Mouse (Mus musculus) forebrain, embryonic 14.5 days (tissue): ENCODE results near the gene Exo1. TPM values are rescaled to one million over a fixed set of nuclear protein-coding genes. Genes with fewer than 3 reads are reported as not detected.

Experiments
- ATAC-seq: fragments of 200-750 bp; cut with Nextera tagmentation; 2 replicates; pipeline ENCODE4 v1.8.0; 2017; ENCODE audit warnings: mild to moderate bottlenecking, moderate library complexity
- DNase-seq: peaks from one replicate; pipeline ENCODE4 v3.0.0-alpha.2; 2015; ENCODE audit warnings: low spot score
- H3K27ac ChIP-seq: fragments of 300-500 bp; sonication (generic); 2 replicates; pipeline ENCODE4 v1.5.1; 2014; ENCODE audit warnings: low read depth, mild to moderate bottlenecking, control low read depth, low read length, moderate library complexity
- H3K27me3 ChIP-seq: fragments of 300-500 bp; sonication (generic); replicated peaks from 2 replicates; pipeline ENCODE4 v1.6.1; 2014; ENCODE audit warnings: low read length, control low read depth, mixed read lengths; ENCODE audit not compliant: control insufficient read depth, insufficient read depth
- H3K36me3 ChIP-seq: fragments of 300-500 bp; sonication (generic); 2 replicates; pipeline ENCODE4 v1.6.1; 2014; ENCODE audit warnings: low read length, control low read depth; ENCODE audit not compliant: control insufficient read depth, insufficient read depth
- H3K4me1 ChIP-seq: fragments of 300-500 bp; sonication (generic); 2 replicates; pipeline ENCODE4 v1.6.1; 2014; ENCODE audit warnings: antibody characterized with exemption, low read length, control low read depth; ENCODE audit not compliant: control insufficient read depth, insufficient read depth
- H3K4me2 ChIP-seq: fragments of 300-500 bp; sonication (generic); 2 replicates; pipeline ENCODE4 v1.6.1; 2014; ENCODE audit warnings: mild to moderate bottlenecking, control low read depth, low read length
- H3K4me3 ChIP-seq: fragments of 300-500 bp; sonication (generic); 2 replicates; pipeline ENCODE4 v1.5.1; 2014; ENCODE audit warnings: low read depth, low read length, control low read depth
- H3K9ac ChIP-seq: fragments of 300-500 bp; sonication (generic); 2 replicates; pipeline ENCODE4 v1.6.1; 2014; ENCODE audit warnings: mild to moderate bottlenecking, low read length, control low read depth, moderate library complexity
- H3K9me3 ChIP-seq: fragments of 300-500 bp; sonication (generic); replicated peaks from 2 replicates; pipeline ENCODE4 v1.6.1; 2016; ENCODE audit warnings: low read length, control low read depth, mixed read lengths; ENCODE audit not compliant: control insufficient read depth
- WGBS: fragments of 180-500 bp; shearing (Covaris S2); extraction: QIAGEN DNeasy Blood & Tissue Kit; methylation state at CpG from one replicate; pipeline ENCODE4 v1.1.7; 2014; 5-methylcytosine and 5-hydroxymethylcytosine counted together
- polyA plus RNA-seq: library from polyadenylated mRNA; unstranded; fragments of >200 nt; fragmentation: Nextera tagmentation; extraction: Ambion mirVana; gene quantifications from 2 replicates; pipeline ENCODE4 v1.2.1, GENCODE M21; 2014

Gene Exo1
- 28.1 and 28.8 TPM in 2 replicates for polyA plus RNA-seq

- no peaks in the 10 kb centered on the region for H3K27me3 ChIP-seq
- peaks cover 2% of the 10 kb centered on the region; the same call in 1 of the 2 replicates for H3K4me1 ChIP-seq
- peak within 1 kb of the TSS; percentile 71 for H3K4me3 ChIP-seq
- ATAC-seq (peak; percentile 98), DNase-seq (peak; percentile 90)
- H3K9ac ChIP-seq, result peak within 1 kb of the TSS; percentile 77
- no peaks in the 10 kb centered on the region for H3K9me3 ChIP-seq
- H3K4me2 ChIP-seq, result peak within 1 kb of the TSS; percentile 83
- H3K36me3 ChIP-seq, result peaks cover 12% of the 10 kb centered on the region
- WGBS, result under 1% methylated on average over 65 of the region's 66 CpGs
- H3K27ac ChIP-seq, result peak within 1 kb of the TSS; percentile 78; the same call in 1 of the 2 replicates
Observed at GRCm38 (mm10) chr1:175880453-175881296, at the start of gene Exo1. Gene Exo1, plus strand, starts transcription at chr1:175880581.

DNA sequence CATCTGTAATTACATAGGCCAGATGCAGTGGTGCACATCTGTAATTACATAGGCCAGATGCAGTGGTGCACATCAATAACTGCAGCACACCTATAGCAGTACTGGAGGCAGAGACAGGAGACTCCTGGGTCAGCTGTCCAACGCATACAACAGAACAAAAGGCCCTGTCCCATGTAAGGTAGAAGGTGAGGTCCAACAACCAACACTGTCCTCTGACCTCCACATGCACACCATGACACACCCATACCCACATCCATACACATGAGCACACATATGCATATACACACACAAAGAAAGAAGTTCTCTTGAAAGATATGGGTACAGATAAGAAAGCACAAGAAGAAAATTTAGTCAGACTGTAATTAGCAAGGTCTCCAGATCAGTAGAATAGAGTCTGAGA is 24.9 kb upstream of the Exo1 start:
- no peak overlapping the region for H3K4me2 ChIP-seq
- H3K36me3 ChIP-seq, result no peaks in the 10 kb centered on the region
- H3K4me1 ChIP-seq, result no peaks in the 10 kb centered on the region
- H3K9me3 ChIP-seq, result no peaks in the 10 kb centered on the region
- no peak overlapping the region for H3K4me3 ChIP-seq
- ATAC-seq, result no peak; the same call in 1 of the 2 replicates
- no peak overlapping the region for H3K9ac ChIP-seq
- no peak for DNase-seq
- H3K27ac ChIP-seq, result no peak overlapping the region
- WGBS, result 97% methylated on average over 1 of the region's 1 CpGs
- H3K27me3 ChIP-seq, result no peaks in the 10 kb centered on the region

DNA sequence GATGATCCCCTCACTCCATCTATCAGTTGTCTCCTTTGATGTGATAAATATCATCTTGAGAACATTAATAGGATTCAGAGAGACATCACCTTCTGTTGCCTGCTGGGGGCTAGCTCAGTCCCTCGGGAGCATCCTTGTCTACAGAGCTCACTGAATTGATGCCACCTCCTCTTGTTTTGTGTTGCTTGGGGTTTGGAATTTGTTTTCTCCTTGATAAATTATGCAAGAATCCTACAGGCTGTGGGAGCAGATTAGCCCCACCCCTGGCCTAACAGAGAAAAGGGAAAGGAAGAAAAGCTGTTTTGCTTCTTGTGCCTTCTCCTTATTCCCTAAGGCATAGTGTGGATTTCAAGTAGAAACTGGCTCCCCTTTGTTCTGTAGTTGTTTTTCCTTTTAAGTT is 13.3 kb upstream of the Exo1 start:
- no peak overlapping the region for H3K4me3 ChIP-seq
- no peaks in the 10 kb centered on the region for H3K36me3 ChIP-seq
- no peaks in the 10 kb centered on the region for H3K9me3 ChIP-seq
- H3K4me1 ChIP-seq, result no peaks in the 10 kb centered on the region
- no peak overlapping the region for H3K27ac ChIP-seq
- ATAC-seq (no peak), DNase-seq (no peak)
- H3K4me2 ChIP-seq, result no peak overlapping the region
- WGBS, result 32% methylated on average over 1 of the region's 1 CpGs
- no peaks in the 10 kb centered on the region for H3K27me3 ChIP-seq
- H3K9ac ChIP-seq, result no peak overlapping the region

GRCm38 (mm10) chr1:175867558-175867957 is 12.8 kb upstream of the Exo1 start:
- Histone ChIP-seq H3K27me3 (no peaks in the 10 kb centered on the region), H3K36me3 (no peaks in the 10 kb centered on the region), H3K4me1 (no peaks in the 10 kb centered on the region), H3K9me3 (no peaks in the 10 kb centered on the region), H3K9ac (no peak overlapping the region), H3K4me2 (no peak overlapping the region), H3K27ac (no peak overlapping the region), H3K4me3 (no peak overlapping the region)
- ATAC-seq (no peak; the same call in 1 of the 2 replicates), DNase-seq (peak; percentile 44)
- 37% methylated on average over 5 of the region's 5 CpGs for WGBS

GRCm38 (mm10) chr1:175870716-175871115 is 9.7 kb upstream of the Exo1 start:
- Histone ChIP-seq H3K4me2 (no peak overlapping the region), H3K4me3 (no peak overlapping the region), H3K27ac (no peak overlapping the region), H3K9me3 (no peaks in the 10 kb centered on the region), H3K36me3 (no peaks in the 10 kb centered on the region), H3K9ac (no peak overlapping the region), H3K27me3 (no peaks in the 10 kb centered on the region), H3K4me1 (no peaks in the 10 kb centered on the region)
- DNase-seq, result peak; percentile 14
- no peak for ATAC-seq
- WGBS, result 76% methylated on average over 3 of the region's 3 CpGs

DNA sequence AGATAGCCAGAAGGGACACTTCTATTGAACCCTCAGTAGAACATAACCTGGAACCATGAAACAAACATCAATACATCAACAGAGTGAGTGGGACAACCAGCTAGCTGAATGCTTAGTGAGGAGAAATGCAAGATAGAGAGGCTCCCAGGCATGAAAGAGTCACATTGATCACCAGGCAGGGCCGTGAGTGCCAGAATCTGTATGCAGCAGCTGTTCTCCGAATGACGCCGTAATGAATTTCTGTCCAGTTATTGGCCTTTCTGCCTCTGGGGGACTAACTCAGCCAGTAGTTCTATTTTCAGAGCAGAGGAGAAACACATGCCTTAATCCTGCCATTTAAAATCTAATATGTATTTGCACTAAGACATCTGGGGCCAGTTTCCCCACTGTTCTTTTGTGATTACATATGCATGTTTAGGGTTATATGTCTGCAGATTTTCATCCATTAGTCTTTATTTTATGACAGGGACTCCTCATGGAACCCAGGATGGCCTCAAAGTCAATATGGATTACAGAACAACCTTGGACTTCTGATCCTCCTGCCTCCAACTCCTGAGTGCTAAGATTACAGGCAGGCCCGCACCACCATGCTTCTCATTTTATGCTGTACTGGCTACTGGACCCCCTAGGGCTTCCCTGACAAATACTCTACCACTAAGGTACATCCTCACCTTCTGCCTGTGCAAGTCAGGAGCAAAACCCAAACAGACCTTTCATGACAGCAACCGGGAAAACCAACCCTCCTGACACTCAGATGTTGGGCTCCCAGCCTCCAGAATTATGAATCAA is 8.2 kb upstream of the Exo1 start:
- ATAC-seq (no peak), DNase-seq (no peak)
- Histone ChIP-seq H3K27me3 (no peaks in the 10 kb centered on the region), H3K4me1 (no peaks in the 10 kb centered on the region), H3K4me2 (no peak overlapping the region), H3K27ac (no peak overlapping the region), H3K4me3 (no peak overlapping the region), H3K36me3 (no peaks in the 10 kb centered on the region), H3K9me3 (no peaks in the 10 kb centered on the region), H3K9ac (no peak overlapping the region)
- 83% methylated on average over 6 of the region's 6 CpGs for WGBS

DNA sequence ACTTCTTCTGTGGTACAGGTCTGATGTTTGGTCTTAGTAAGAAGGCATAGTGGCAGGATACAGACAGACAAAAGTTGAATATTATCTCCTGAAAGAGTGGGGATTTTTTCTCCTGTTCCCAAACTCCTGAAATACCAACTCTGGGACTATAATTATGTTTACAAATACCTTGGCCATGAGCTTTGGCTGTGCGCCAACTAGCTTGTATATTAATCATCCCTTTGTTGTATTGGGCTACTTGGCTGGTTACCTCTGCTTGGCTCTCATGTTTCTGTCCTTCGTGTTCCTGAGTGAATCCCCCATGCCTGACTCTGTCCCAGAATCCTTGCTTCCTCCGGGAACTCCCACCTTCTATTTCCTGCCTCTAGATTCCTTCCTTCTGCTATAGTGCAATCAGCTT is 3.0 kb downstream of the Exo1 start:
- Histone ChIP-seq H3K27ac (no peak overlapping the region), H3K27me3 (no peaks in the 10 kb centered on the region), H3K4me1 (peaks cover 2% of the 10 kb centered on the region; the same call in 1 of the 2 replicates), H3K36me3 (peaks cover 25% of the 10 kb centered on the region), H3K4me2 (no peak overlapping the region), H3K9ac (no peak overlapping the region), H3K4me3 (no peak overlapping the region), H3K9me3 (no peaks in the 10 kb centered on the region)
- 69% methylated on average over 3 of the region's 3 CpGs for WGBS
- ATAC-seq (no peak), DNase-seq (no peak)

DNA sequence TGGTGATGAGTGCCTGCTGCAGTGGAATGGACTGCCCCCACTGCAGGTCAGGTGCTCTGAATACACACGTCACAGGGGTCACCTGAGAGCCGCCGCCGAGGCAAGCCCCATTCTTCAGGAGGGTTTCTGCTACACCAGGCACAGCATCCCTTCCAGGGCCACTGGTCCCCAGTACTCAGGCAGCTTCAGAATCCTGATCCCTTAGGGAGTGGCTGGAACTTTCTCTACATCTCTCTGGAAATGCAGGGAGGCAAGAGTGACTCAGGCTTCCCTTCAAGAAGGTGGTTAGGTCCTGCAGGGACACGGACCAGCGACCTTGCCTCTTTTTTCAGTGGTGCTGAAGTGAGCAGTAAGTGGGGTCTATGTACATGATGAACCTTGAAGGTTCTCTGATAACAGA is 12.9 kb downstream of the Exo1 start:
- DNase-seq (no peak), ATAC-seq (no peak)
- Histone ChIP-seq H3K27me3 (no peaks in the 10 kb centered on the region), H3K27ac (no peak overlapping the region), H3K9ac (no peak overlapping the region), H3K4me3 (no peak overlapping the region), H3K4me1 (no peaks in the 10 kb centered on the region), H3K9me3 (no peaks in the 10 kb centered on the region), H3K36me3 (peaks cover 55% of the 10 kb centered on the region), H3K4me2 (no peak overlapping the region)
- WGBS, result 89% methylated on average over 6 of the region's 6 CpGs

DNA sequence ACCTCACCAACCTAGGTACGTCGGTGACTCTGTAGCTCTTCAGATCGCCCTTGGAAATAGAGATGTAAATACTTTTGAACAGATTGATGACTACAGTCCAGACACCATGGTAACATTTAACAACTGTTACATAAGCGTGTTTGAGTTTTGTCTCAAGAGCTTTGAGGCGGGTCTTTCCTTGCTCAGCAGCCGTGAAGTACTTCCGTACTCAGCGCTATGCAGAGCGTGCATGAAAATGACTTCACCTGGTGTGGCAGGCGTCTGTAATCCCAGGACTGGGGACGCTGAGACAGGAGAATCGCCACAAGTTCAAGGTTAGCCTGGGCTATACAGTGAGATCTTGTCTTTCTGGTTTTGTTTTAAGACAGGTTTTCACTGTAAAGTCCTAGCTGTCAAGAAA is 13.3 kb downstream of the Exo1 start:
- H3K27ac ChIP-seq, result no peak overlapping the region
- ATAC-seq (no peak), DNase-seq (no peak)
- no peaks in the 10 kb centered on the region for H3K27me3 ChIP-seq
- WGBS, result 95% methylated on average over 12 of the region's 12 CpGs
- H3K9ac ChIP-seq, result no peak overlapping the region
- no peaks in the 10 kb centered on the region for H3K4me1 ChIP-seq
- H3K9me3 ChIP-seq, result no peaks in the 10 kb centered on the region
- H3K36me3 ChIP-seq, result peaks cover 53% of the 10 kb centered on the region
- no peak overlapping the region for H3K4me2 ChIP-seq
- no peak overlapping the region for H3K4me3 ChIP-seq
